Mouse (Mus musculus) spleen, adult 18-20 months (tissue): ENCODE results near the gene Dnajb7.
A peak's percentile ranks its signal among the peaks of the same experiment; 100 is the strongest.

Experiments used
- DNase-seq, 2 experiments: peaks; one replicate each; pipeline ENCODE4 v3.0.0; 2022; ENCODE audit warnings: mixed read lengths in 2 of 2

Dnajb7 gene

DNA sequence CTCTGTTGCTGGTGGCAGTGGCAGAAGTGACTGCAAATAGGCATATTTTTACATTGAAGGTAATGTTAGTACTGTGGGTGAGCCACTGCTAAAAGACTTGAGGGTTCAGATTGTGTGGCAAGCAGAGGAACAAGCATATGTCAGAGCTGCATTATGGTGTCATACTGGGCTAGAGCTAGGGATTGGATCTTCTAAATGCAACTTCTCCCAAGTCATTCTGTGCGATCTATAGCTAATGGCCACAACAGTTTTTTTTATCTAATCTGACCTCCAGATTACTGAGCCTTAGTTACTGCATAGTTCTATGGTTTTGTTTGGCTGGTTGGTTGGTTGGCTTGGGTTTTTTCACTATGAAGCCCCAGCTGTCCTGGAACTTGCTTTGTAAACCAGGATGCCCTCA lies at the start of gene Dnajb7:
TSS of gene Dnajb7 (minus strand) at position 101 of the 400 bp plus-strand sequence.
- no peak for DNase-seq

DNA sequence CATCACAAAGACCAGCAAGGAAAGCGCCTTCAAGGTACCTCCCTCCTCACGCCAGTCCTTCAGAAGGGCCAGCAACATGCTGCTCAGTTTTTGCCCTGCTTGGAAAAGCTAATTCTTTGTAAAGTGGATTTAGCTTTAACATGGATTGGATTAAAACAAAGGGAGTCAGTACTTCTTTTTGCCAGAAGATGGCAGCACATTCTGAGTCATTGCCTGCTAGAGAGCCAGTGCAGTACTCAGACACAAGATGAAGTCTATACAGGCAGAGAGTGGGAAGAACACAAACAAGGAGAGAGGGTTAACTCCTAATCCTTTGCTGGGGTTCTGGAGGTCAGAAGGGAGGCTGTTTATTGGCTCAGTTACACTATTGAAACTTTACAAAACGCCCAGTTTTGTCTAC lies 40.4 kb upstream of the Dnajb7 start:
- DNase-seq = peak in 1 of 2 experiments; percentile 52

DNA sequence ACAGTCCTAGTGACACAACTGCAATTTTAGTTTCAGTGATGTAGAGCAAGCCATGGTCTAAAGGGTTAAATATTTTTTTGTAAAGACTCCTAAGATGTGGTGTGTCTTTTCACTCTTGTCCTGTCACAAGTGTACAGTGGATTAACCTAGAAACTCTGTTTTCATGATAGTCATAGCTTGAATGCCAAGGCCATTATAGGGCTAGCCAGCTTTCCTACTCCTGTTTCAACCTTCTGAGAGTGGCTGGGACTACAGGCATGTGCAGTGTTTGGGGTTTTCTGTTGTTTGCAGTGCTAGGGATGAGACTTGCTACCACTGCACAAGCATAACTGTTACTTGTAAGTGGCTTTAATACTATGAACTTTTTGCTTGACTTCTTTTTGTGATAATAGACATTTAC lies 31.1 kb upstream of the Dnajb7 start:
- DNase-seq = no peak

DNA sequence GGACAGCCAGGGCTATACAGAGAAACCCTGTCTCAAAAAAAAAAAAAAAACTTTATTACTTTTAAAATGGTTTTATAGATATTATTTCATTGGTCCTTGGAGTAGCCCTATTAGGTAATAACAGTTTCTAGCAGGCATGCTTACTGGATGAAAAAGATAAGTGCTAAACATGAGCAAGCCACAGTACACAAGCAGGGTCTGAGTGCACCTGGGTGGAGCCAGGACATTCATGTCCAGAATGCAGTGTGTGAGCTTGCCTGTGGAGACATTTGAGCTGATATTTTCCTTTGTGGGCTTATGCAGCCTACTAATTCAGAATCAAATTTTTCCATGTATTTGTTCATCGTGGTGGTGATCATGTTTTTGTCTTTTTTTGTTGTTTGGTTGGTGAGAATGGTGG lies 30.2 kb upstream of the Dnajb7 start:
- DNase-seq = no peak

DNA sequence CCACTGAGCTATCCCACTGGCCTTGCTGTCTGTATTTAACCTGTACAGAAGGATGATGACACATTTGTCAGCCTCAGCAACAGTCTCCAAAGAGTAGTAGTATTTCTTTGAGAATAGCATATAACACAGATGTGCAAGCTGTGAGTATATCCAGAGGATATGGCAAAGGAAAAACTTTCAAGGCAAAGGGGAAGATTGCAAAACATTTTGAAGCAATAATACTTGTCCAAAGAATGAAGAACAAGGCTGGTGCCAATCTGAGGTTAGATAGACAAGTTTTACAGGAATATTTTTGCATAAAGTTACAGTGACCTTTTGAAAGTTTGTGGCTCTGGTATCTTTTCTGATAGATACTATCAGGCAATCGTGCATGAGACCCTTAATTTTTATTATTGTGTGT lies 23.1 kb upstream of the Dnajb7 start:
- DNase-seq = no peak

DNA sequence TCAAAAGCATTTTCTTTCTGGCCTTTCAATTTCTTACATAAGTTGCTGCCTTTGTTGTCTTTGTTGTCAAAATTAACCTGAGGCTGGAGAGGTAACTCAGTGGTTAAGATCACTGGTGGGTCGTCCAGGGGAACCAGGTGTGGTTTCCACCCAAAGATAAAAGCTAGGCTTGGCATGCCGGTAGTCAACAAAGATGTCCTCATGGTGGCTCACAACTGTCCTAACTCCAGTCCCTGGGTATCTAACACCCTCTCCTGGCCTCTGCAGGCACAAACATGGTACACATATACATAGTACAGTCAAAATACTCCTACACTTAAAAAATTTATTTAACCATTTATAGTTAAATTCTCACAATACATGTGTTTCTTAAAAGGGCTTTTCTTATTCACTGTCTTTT lies 19.8 kb upstream of the Dnajb7 start:
- no peak for DNase-seq

DNA sequence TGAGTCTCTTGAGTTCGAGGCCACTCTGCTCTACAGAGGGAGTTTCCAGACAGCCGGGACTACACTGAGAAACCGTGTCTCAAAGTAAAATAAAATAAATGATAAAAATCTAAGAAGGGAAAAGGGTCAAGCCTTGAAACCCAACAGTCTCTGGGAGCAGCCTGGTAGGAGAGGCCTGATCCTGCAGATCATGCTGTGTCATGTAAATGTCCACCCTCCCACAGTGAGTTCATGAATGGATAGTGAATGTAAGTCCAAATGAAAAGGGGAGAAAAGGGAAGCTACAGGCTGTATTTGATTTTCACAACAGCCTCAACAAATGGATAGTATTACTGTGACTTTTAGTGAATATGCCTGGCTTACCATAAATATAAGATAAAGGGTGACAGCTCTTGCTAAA lies 17.2 kb upstream of the Dnajb7 start:
- no peak for DNase-seq

DNA sequence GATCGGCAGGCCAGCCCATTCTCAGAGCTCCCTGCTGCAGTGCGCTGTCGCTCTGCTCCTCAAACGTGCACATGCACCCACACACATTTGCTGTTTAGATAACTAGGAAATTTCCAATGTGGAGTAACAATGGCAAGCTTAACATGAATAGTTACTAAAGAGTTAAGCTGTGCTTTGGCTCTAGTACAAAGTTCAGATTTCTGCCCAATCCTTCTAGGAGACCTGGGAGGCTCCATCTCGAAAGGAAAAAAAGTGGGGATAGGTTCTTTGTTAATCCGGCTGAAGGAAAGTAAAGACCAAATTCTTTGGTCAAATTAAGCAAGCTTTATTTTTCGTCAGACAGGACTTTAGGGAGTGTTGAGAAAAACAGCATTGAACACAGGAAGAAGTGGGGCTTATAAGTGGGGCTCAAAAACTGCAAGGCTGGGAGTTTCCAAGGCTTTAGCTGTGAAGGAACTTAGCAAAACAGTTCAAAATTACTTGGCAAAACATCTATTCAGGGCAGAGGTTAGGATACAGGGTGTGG lies 14.1 kb upstream of the Dnajb7 start:
- no peak for DNase-seq

DNA sequence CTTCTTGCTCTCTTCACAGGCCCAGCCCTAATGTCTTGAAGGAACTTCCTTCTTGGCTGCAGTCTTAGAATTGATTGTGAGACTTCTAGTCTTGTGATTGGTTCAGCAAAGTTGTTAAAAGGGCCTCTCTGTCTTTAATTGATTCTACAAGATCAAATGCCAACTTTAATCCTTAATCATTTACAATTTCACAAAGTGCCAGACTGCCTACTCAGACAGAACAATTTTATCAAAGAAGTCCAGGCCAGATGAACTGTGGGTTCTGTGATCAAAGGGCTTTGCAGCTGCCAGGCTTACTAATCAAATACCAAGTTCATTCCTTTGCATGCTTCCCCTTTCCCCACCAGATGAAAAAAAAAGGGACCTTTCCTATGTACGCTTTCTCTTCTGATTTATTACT lies 13.4 kb upstream of the Dnajb7 start:
- DNase-seq = no peak

DNA sequence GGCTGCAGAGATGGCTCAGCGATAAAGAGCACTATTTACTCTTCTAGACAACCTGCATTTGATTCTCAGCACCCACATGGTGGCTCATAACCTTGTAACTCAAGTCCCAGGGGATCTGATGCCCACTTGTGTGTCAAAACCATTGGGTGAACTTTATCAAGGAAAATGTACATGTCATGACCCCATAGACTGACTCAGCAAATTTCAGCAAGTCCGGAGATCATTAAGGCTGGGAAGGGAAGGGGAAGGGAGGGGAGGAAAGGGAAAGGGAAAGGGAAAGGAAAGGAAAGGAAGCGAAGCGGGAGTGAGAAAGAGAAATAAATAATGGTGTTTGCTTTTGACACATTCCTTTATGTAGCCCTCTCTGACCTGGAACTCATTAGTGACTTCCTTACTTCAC lies 10.0 kb upstream of the Dnajb7 start:
- DNase-seq = no peak

DNA sequence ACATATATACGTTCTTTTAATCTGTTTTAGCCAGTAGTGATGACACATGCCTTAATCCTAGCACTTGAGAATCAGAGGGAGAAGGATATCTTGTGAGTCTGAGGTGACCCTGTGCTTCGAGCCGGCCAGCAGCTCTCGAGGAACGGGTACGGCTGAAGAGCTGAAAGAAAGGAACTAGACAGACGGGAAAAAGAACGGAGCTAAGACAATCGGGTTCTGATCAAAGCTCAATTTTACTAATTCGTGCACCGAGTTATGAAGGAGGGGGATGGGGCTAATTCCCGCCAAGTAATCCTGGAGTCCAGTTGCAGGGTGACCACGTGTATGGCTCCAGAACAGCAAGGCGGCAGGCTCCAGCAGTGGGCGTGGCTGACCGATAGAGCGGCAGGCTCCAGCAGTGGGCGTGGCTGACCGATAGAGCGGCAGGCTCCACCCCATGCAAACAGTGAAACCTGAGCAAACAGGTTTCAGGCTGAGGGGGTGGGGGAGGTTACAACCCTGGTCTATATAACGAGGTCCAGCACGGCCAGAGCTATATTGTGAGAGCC lies 8.7 kb upstream of the Dnajb7 start:
- peak; percentile 52 to 59 for DNase-seq

DNA sequence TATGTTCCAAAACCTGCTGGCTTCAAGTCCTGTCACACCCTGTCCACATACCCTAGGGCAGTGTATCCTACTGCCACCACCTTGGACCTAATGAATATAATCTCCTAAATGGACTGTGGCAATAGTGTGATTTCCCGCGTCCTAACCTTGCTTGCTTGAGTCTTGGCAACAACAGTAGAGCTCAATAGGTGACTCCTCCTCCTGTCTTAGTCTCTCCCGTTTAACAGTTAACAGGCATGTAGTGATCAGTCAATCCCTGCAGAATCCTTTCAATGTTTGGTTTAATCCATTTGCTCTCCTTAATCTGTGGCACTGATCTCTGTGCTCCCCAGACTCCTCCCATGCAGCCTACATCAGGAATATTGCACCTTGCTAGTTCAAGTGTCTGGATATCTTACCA lies 3.1 kb downstream of the Dnajb7 start:
- no peak for DNase-seq

DNA sequence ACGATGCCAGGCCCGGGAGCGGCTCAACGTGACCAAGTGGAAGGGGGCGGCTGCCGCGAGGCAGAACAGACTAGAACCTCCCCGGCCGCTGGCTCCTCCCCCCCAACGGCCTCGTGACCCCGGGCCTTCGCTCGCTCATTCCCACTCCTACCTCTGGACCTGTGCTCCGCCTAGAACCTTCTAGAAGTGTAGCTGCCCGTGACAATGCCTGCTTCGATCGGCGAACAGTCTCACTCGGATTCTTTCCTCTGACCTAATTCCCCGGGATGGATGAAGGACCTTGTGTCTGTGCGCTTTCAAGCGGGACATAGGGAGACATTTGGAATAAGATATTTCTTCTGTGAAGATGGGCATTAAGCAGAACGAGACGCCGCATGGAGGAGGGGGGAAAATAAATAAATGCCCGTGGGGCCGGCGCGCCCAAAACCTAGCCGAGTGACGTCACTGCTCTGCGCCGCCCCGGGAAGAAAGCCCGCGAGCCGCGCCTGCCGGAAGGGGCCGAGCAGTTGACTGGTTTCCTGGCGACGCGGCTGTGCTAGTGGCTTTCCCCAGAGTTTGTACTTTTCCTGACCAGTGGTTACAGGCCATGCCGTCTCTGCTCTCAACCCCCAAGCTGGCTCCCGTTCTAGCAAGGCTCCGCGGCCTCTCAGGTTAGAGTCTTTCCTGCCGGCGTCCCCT lies 8.3 kb downstream of the Dnajb7 start, which contains the start of the genes St13 and Xpnpep3:
TSS of gene St13 (minus strand) at position 440 of the 678 bp plus-strand sequence.
TSS of gene Xpnpep3 (plus strand) at position 501 of the 678 bp plus-strand sequence.
- peak; percentile 95 to 97 for DNase-seq

DNA sequence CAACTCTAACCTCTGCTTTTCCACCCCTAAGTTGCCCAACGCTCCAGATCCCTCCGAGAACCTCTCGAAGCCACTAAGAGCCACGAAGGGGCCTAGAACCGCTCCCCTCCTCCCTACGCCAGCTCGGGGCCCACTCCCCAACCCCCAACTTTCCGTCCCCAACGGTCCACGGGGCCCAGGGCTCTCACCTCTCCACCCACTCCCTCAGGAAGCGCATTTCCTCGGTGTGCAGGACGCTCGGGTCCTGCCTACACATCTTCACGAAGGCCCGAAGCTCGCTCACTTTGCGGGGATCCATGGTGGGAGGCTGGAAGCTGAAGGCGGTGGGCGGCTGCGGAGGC lies 8.8 kb downstream of the Dnajb7 start:
- no peak for DNase-seq

DNA sequence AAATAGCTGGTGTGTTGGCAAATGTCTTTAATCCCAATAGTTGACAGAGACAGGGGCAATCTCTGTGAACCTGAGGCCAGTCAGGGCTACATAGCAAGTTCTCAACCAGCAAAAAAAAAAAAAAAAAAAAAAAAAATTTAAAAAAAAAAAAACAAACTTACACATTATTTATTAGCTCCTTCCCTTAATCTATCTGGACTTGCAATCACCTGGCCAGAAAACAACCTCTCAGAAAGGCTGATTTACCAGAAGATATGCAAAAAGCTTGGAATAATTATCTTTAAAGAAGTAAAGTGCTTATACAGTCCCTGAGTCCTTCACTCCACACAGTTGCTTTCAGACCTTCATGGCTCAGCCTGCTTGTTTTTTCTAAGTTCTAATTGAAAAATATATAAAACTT lies 9.9 kb downstream of the Dnajb7 start:
- DNase-seq = no peak

DNA sequence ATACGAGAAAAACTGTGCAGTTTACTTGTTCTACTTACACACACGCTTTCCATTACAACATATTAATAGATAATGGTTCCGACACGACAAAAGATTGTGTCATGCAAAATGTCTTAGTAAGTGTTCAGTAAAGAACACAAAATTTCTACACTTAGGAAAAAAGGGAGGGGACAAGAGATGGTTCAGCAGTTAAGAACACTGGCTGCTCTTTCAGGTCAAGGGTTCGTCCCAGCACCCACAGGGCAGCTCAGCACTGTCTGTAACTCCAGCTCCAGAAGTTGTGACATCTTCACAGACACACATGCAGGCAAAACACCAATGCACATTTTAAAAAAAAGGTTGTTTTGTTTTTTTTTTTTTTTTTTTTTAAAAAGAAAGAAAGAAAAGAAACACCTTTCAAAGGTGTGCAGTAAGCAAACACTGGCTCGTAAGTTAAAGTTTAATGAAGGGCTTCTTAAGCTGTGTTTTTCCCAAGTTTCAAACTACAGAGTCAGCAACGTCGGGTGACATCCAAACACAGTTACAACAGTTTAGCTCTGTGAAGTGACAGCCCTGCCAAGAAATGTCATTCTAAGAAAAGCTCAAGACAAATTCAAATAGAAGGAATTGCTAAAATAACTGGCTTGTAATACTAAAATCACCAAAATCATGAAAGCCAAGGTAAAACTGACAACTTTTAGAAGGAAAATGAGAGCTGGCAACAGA lies 13.7 kb downstream of the Dnajb7 start:
- DNase-seq = no peak

DNA sequence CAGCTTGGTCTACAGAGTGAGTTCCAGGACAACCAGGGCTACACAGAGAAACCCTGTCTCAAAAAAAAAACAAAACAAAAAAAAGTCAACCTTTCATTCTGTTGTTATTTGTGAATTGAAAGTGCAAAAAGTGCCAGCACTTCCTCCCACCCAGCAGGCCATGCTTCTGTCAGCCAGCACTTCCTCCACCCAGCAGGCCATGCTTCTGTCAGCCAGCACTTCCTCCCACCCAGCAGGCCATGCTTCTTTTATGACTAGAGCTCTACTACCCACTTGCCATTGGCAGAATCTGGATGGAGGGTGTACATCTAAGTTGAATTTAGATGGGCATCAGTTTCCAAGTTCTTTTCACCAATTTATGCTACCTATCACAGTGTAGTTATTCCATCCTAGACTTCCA lies 15.1 kb downstream of the Dnajb7 start:
- DNase-seq = peak; percentile 9 to 42

DNA sequence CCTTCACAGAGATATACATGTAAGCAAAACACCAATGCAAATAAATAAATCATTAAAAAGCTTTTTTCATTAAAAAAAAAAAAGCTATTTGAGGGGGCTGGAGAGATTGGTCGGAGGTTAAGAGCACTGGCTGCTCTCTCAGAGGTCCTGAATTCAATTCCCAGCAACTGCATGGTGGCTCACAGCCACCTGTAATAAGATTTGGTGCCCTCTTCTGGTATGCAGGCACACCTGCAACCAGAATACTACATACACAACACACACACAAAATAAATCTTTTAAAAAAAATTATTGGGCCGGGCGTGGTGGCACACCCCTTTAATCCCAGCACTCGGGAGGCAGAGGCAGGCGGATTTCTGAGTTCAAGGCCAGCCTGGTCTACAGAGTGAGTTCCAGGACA lies 21.8 kb downstream of the Dnajb7 start:
- no peak for DNase-seq

DNA sequence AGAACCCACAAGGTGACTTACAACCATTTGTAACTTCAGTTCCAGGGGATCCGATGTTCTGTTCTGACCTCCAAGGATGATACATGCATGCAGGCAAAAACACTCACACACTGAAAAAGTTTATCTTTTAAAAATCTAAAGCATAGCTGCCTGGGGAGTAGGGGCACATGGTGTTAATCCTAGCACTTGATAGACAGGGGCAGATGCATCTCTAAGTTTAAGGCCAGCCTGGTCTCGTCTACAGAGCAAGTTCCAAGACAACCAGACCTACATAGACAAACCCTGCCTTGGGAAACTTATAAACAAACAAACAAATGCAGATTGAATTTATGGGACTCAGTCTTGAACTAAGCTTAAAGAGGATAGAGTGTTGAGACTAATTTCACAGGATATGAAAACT lies 29.3 kb downstream of the Dnajb7 start:
- no peak for DNase-seq

DNA sequence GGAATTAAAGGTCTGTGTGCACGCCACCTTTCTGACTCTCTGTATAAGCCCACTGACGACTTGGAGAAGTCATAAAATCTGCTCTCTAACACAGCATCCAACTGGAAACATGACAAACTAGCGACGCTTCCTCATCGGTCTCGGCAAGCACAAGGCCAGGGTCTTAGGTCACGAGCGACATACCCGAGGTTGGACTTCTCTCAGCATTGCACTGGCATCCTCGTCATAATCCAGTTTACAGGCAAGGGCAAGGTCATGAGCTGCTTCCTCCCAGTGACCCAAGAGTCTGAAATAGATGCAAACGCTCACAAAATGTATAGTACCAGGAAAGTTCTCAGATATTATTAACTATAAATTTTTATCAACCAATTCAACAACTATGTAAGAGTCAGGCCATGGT lies 33.5 kb downstream of the Dnajb7 start:
- no peak for DNase-seq

DNA sequence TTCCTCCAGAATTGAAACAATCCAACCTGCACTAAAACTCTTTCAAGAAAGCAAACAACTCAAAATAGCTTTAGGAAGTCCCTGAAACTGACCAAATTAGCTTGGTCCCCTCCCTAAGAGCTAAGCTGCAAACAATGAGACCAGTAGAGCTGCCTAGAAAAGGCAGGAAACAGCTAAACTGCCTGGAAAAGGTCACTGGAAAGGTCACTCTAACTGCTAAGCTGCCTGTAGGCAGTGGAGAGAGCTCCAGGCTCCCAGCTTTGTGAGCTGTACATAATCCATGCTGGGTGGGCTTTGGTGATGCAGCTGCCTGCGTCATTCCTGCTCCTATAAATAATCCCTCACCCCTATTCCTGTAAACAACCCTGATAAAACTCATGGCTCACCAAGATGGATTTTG lies 37.7 kb downstream of the Dnajb7 start:
- DNase-seq = no peak

DNA sequence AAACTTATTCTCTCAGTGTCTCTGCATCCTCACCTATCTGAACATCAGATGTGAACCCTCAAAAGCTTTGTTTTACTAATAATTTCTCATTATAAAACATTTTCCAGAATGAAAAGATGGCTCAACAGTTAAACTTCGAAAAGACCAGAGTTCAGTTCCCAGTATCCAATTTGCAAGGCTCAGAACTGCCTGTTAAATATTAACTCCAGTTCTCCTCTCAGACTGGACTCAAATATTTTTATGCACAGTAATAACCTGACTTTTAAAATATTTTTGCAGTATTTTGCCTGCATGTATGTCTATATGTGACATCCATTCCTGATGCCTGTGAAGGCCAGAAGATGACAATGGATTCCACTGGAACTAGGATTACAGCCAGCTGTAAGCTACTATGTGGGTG lies 39.5 kb downstream of the Dnajb7 start:
- DNase-seq = no peak

DNA sequence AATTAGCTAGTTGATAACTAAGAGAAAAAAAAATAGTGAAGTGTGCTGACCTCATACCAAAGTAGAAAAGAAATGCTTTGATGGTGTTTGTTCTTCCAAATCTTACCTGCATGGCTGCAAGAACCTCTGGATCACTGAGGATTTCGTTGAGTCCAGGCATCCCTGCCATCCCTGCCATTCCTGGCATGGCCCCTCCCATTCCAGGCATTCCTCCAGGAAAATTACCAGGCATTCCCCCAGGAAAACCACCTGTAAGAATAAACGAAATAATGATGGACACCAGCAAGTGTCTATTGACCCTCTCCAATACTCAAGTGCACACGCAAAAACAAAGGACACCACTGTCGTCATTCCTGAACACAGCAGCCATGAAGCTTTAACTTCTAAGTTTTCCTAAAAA lies 41.9 kb downstream of the Dnajb7 start:
- no peak for DNase-seq

DNA sequence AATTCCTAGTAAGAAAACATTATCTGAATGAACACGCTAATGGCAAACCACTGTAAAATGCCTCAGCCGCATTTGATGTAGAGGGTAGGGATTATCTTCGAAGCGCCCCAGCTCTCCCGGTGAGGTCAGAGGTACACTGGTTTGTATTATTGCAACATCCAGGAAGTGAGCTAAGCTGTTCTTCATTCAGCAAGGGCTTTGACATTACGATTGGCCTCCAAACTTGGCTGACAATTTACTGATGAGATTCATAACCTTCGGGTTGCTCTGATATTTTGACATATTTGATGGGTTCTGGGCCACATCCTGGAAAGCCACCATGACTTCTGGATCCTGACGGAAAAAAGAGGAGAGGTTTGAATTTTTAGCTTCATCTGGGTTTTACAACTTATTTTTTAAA lies 42.9 kb downstream of the Dnajb7 start:
- DNase-seq = no peak
